ENCODE assay signal across 9 mouse cellular contexts in genomic region chr10:20170605-20171088, GRCm38 (mm10). TPM values are rescaled to one million over a fixed set of nuclear protein-coding genes. Genes with fewer than 3 reads are reported as not detected.
A peak's percentile ranks its signal among the peaks of the same experiment; 100 is the strongest.
DNase-seq lines count a peak whose midpoint lies in the region; ATAC-seq lines count a peak whose summit lies in the region.
"Had no signal": no experiment of that assay in that cellular context is flagged by ENCODE, and none has a peak within 500 bp of the region (broad histone marks: within the 10 kb centered on the region; RNA-seq: fewer than 3 reads in every experiment).

No protein-coding gene starts in this region.

- peak; percentile 57 for DNase-seq in urinary bladder, postnatal 25 days (ENCODE audit: low spot score)
- DNase-seq in urinary bladder, postnatal 10 days (ENCODE audit: low spot score), result no peak
- DNase-seq in fibroblast of lung, adult 2 months (ENCODE audit: low read depth), result peak; percentile 40

- H3K27ac ChIP-seq in heart, embryonic 13.5 days (replicated peaks), result no peak overlapping the region
- no peak overlapping the region for H3K27ac ChIP-seq in kidney, embryonic 16.5 days (ENCODE audit: low read length)
- no peak overlapping the region for H3K27ac ChIP-seq in limb, embryonic 13.5 days
- peak overlapping the region; percentile 60 for H3K27ac ChIP-seq in midbrain, embryonic 12.5 days (replicated peaks)
- peak overlapping the region; percentile 88 for H3K27ac ChIP-seq in stomach, embryonic 16.5 days (ENCODE audit: low read length)

- 0 out of 2 replicates have a peak, but pooled peaks cover 2% of the 10 kb centered on the region for H3K27me3 ChIP-seq in heart, embryonic 13.5 days (replicated peaks)
- H3K27me3 ChIP-seq in kidney, embryonic 16.5 days (ENCODE audit: insufficient read depth, low read length), result no peaks in the 10 kb centered on the region
- H3K27me3 ChIP-seq in limb, embryonic 13.5 days, result 0 out of 2 replicates have a peak, but pooled peaks cover 2% of the 10 kb centered on the region
- peaks cover 24% of the 10 kb centered on the region for H3K27me3 ChIP-seq in midbrain, embryonic 12.5 days
- no peaks in the 10 kb centered on the region for H3K27me3 ChIP-seq in stomach, embryonic 16.5 days (ENCODE audit: control insufficient read depth, insufficient read depth, low read length)

- peaks cover 22% of the 10 kb centered on the region for H3K4me1 ChIP-seq in heart, embryonic 13.5 days
- H3K4me1 ChIP-seq in kidney, embryonic 16.5 days (ENCODE audit: insufficient read depth, low read length), result peaks cover 26% of the 10 kb centered on the region
- peaks cover 32% of the 10 kb centered on the region for H3K4me1 ChIP-seq in limb, embryonic 13.5 days
- peaks cover 18% of the 10 kb centered on the region for H3K4me1 ChIP-seq in midbrain, embryonic 12.5 days
- H3K4me1 ChIP-seq in stomach, embryonic 16.5 days (ENCODE audit: control insufficient read depth, insufficient read depth, low read length), result peaks cover 9% of the 10 kb centered on the region

- H3K36me3 ChIP-seq in heart, embryonic 13.5 days, result no peaks in the 10 kb centered on the region
- no peaks in the 10 kb centered on the region for H3K36me3 ChIP-seq in kidney, embryonic 16.5 days (ENCODE audit: insufficient read depth, low read length)
- no peaks in the 10 kb centered on the region for H3K36me3 ChIP-seq in limb, embryonic 13.5 days
- H3K36me3 ChIP-seq in midbrain, embryonic 12.5 days, result no peaks in the 10 kb centered on the region
- H3K36me3 ChIP-seq in stomach, embryonic 16.5 days (ENCODE audit: control insufficient read depth, insufficient read depth, low read length), result no peaks in the 10 kb centered on the region

- ATAC-seq in heart, embryonic 13.5 days (ENCODE audit: extremely low read depth, insufficient number of reproducible peaks, low FRiP score, low TSS enrichment), result peak; percentile 76; the same call in 1 of the 2 replicates
- peak; percentile 95 for ATAC-seq in kidney, embryonic 16.5 days (ENCODE audit: low FRiP score, low TSS enrichment)
- peak; percentile 90 for ATAC-seq in limb, embryonic 13.5 days (ENCODE audit: low FRiP score, low read depth)
- peak; percentile 98 for ATAC-seq in midbrain, embryonic 12.5 days (ENCODE audit: low FRiP score, low read depth)
- ATAC-seq in stomach, embryonic 16.5 days (ENCODE audit: insufficient read depth, low FRiP score), result peak; percentile 93

- H3K9me3 ChIP-seq in heart, embryonic 13.5 days, result no peaks in the 10 kb centered on the region
- H3K9me3 ChIP-seq in kidney, embryonic 16.5 days (ENCODE audit: low read length), result no peaks in the 10 kb centered on the region
- H3K9me3 ChIP-seq in limb, embryonic 13.5 days, result no peaks in the 10 kb centered on the region
- H3K9me3 ChIP-seq in midbrain, embryonic 12.5 days, result no peaks in the 10 kb centered on the region
- H3K9me3 ChIP-seq in stomach, embryonic 16.5 days (replicated peaks; ENCODE audit: control insufficient read depth, low read length), result no peaks in the 10 kb centered on the region

- H3K4me3 ChIP-seq in heart, embryonic 13.5 days, result peak overlapping the region; percentile 41
- H3K4me3 ChIP-seq in kidney, embryonic 16.5 days (ENCODE audit: low read length), result no peak overlapping the region
- H3K4me3 ChIP-seq in limb, embryonic 13.5 days, result peak overlapping the region; percentile 25
- H3K4me3 ChIP-seq in midbrain, embryonic 12.5 days, result peak overlapping the region; percentile 25
- H3K4me3 ChIP-seq in stomach, embryonic 16.5 days (replicated peaks; ENCODE audit: low read length), result peak overlapping the region; percentile 31
- H3K4me3 ChIP-seq: myocyte had no signal

- peak overlapping the region; percentile 69 for H3K4me2 ChIP-seq in heart, embryonic 13.5 days
- H3K4me2 ChIP-seq in kidney, embryonic 16.5 days (replicated peaks; ENCODE audit: low read depth, low read length), result peak overlapping the region; percentile 48
- peak overlapping the region; percentile 58 for H3K4me2 ChIP-seq in limb, embryonic 13.5 days (replicated peaks)
- H3K4me2 ChIP-seq in midbrain, embryonic 12.5 days (replicated peaks), result peak overlapping the region; percentile 54
- peak overlapping the region; percentile 54 for H3K4me2 ChIP-seq in stomach, embryonic 16.5 days (ENCODE audit: low read depth, low read length)

- H3K9ac ChIP-seq in heart, embryonic 13.5 days, result peak overlapping the region; percentile 67; the same call in 1 of the 2 replicates
- no peak overlapping the region for H3K9ac ChIP-seq in kidney, embryonic 16.5 days (replicated peaks; ENCODE audit: low read length)
- H3K9ac ChIP-seq in limb, embryonic 13.5 days, result peak overlapping the region; percentile 31; the same call in 1 of the 2 replicates
- peak overlapping the region; percentile 43 for H3K9ac ChIP-seq in midbrain, embryonic 12.5 days (replicated peaks)
- H3K9ac ChIP-seq in stomach, embryonic 16.5 days (ENCODE audit: low read length), result peak overlapping the region; percentile 57

- WGBS in heart, embryonic 13.5 days, result 53% methylated on average over 11 of the region's 11 CpGs
- 39% methylated on average over 11 of the region's 11 CpGs for WGBS in kidney, embryonic 16.5 days
- 45% methylated on average over 11 of the region's 11 CpGs for WGBS in limb, embryonic 13.5 days
- WGBS in midbrain, embryonic 12.5 days, result 20% methylated on average over 11 of the region's 11 CpGs
- WGBS in stomach, embryonic 16.5 days, result 28% methylated on average over 11 of the region's 11 CpGs

RNA-seq across cellular contexts. Expression of gene Map7, which starts 22.4 kb away (rescaled TPM):
- polyA plus RNA-seq in heart, embryonic 13.5 days (2015; fragmentation: Nextera tagmentation; extraction: Ambion mirVana), result 5.9 and 6.6 TPM in 2 replicates
- polyA plus RNA-seq in kidney, embryonic 16.5 days (2015; fragmentation: Nextera tagmentation; extraction: Ambion mirVana), result 32.3 and 33.9 TPM in 2 replicates
- 4.8 and 5.2 TPM in 2 replicates for polyA plus RNA-seq in limb, embryonic 13.5 days (2015; fragmentation: Nextera tagmentation; extraction: Ambion mirVana)
- 4.5 and 5.5 TPM in 2 replicates for polyA plus RNA-seq in midbrain, embryonic 12.5 days (2016; fragmentation: Nextera tagmentation; extraction: Ambion mirVana)
- polyA plus RNA-seq in stomach, embryonic 16.5 days (2015; fragmentation: Nextera tagmentation; extraction: Ambion mirVana), result 19.4 and 20.2 TPM in 2 replicates

Comparison
In these comparisons a context has a peak if more than half of its experiments do, and no peak if none do; other contexts are left out.
1. H3K27ac ChIP-seq: peak in midbrain, embryonic 12.5 days (single experiment) and stomach, embryonic 16.5 days (single experiment); none in heart, embryonic 13.5 days (single experiment), kidney, embryonic 16.5 days (single experiment) and limb, embryonic 13.5 days (single experiment).
2. Peak in every context shown above with its lines, with median percentiles within 50 percentile points of each other: ATAC-seq and H3K4me2 ChIP-seq.